Mouse (Mus musculus) kidney, adult 2 months (tissue): ENCODE results near the gene Trappc10.

ENCODE experiments used
- CTCF ChIP-seq: fragments of 200-500 bp; conservative IDR thresholded peaks from 2 replicates; pipeline ENCODE4 v1.5.1; 2011; ENCODE audit warnings: low read depth, mild to moderate bottlenecking, control low read depth, low read length, moderate library complexity, mixed read lengths; ENCODE audit not compliant: insufficient read depth, insufficient read length
- POLR2A ChIP-seq: fragments of 200-500 bp; IDR thresholded peaks from one replicate; pipeline ENCODE4 v1.6.1; 2011; ENCODE audit warnings: low read depth, low read length, control low read depth

- TF ChIP-seq POLR2A, result no peak
- TF ChIP-seq CTCF, result no peak
Observed at GRCm38 (mm10) chr10:78147908-78148441, 96.5 kb downstream of the Trappc10 start.
